Mouse (Mus musculus) kidney, adult 18-20 months (tissue): ENCODE results near the gene Tln2.
"Not testable (repeated sequence)": the region's sequence is repeated elsewhere in the genome, so short reads cannot be mapped to it uniquely, and the experiment has no call there.

ENCODE experiments used
- DNase-seq: peaks from one replicate; pipeline ENCODE4 v3.0.0; 2021

Tln2 gene

GRCm38 (mm10) chr9:67348983-67349382 lies 210.5 kb downstream of the Tln2 start:
- DNase-seq: no peak

- DNase-seq: no peak
These were observed 212.3 kb downstream of the Tln2 start for GRCm38 (mm10) chr9:67347184-67347583.

- no peak for DNase-seq
These were observed 228.2 kb downstream of the Tln2 start for GRCm38 (mm10) chr9:67331281-67331680.

- no peak for DNase-seq
These were observed 231.1 kb downstream of the Tln2 start for GRCm38 (mm10) chr9:67328451-67328850.

GRCm38 (mm10) chr9:67321886-67322285 lies 237.6 kb downstream of the Tln2 start:
- no peak for DNase-seq

GRCm38 (mm10) chr9:67315356-67315755 lies 244.1 kb downstream of the Tln2 start:
- DNase-seq: peak; percentile 55

- no peak for DNase-seq
These were observed 254.5 kb downstream of the Tln2 start for GRCm38 (mm10) chr9:67304992-67305391.

- peak; percentile 33 for DNase-seq
These were observed 255.5 kb downstream of the Tln2 start for GRCm38 (mm10) chr9:67303986-67304385.

DNA sequence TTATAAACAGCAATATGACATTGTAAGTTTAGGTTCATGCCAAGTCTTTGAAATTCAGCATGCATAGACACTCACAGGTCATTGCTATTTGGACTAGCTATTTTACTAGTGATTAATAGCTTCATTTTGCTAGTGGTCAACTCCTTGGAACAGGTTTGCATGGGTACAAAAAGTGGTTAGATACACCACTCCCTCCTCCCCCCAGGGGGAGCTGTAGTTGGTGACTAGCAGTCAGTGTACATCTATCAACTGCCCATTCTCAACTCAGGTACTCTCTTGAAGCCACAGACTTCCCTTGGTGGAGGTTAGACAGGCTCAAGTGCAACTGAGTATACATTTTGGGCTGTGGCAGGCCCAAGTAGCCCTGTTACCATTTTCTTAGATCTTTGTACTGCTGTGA lies 256.5 kb downstream of the Tln2 start:
- DNase-seq: no peak

DNA sequence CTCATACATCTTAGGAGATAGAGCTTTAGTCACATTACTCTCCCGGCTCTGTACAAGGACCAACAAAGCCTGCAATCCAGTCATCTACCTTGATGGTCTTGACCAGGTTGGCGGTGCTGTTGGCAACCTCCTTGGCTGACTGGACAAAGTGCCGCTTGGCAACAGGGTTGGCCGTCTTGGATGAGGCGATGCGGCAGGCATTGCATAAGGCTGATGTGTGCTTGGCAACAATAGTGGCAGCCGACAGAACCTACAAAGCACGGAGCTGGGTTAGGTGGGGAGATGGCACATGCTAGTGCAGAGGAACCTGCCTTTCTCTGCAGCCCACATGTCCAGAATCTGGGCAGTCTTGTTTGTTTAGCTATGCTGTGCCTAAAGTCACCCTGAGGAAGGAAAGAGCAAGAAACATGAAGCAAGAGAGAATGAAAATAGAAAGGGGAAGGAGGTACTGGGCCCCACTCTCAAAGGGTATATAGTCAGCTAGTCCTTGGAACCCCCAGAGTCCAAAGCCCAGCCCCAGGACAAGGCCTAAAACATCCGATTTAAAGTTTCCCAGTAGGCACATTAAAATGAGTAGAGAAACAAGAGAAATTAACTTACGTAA lies 257.0 kb downstream of the Tln2 start:
- DNase-seq: peak; percentile 57

GRCm38 (mm10) chr9:67301571-67301970 lies 257.9 kb downstream of the Tln2 start:
- DNase-seq: no peak

DNA sequence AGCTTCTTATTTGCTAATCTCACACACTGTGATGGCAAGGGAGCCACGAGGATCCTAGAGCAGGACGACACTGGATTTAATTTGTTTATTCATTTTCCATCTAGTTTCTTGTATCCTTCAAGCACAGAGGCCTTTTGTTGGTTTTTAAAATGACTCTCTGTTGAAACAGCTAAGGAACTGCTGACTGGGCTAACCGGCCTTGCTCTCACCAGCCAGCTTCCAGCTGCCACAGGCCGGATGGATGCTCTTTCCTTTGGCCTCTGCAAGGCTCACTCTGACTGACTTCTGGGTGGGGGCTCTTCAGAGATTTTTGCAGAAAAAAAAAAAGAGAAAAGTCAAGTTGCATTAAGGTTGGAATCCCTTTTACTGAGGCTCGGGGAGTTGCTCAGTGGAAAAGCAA lies 258.7 kb downstream of the Tln2 start:
- no peak for DNase-seq

GRCm38 (mm10) chr9:67300346-67300745 lies 259.2 kb downstream of the Tln2 start:
- DNase-seq: no peak

GRCm38 (mm10) chr9:67299164-67299563 lies 260.3 kb downstream of the Tln2 start:
- peak; percentile 68 for DNase-seq

DNA sequence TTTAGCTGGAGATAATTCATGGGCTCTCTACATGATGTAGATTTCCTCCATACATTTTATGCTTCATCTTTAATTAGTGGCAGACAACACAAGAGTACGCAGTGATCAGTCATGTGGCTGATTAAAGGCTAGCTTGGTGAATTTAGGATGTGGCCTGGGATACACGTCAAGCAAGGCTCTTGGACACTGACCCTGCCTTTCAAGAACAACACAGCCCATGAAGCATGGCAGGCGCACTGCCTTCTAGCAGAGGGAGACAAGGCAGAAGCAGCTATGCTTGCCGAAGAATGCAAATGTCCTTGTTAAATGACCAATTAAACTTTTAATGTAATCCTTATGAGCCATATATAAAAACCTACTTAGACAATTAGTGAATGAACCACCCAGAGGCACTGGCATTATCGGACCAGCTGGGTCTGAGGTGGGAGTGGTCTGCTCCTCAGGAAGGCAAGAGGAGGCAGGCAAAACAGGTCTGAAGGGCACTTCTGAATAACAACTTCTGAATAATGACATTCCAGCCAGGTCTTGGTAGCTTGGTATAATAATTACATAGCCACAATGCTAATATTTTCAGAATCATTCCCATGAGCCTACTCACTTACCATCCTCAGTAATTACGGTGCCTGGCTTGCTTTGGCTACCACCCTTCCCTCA lies 262.1 kb downstream of the Tln2 start:
- peak; percentile 55 for DNase-seq

DNA sequence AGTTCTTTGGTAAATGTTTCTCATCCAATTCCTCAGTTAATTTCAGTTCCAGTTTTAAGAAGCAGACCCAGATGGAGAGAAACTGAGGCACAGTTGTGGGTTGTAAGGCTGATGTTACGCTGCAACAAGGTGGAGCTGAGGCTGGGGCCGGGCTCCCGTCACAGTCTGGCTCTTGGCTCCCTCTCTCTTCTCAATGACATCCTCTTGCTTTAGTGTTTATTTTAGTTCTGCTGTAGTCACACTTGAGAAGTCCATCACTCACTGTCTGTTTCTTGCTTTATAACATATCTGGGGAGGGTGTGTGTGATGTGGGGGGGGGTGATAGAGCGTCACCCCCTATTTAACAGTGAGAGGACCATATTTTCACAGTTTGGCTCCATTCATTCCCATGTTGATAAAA lies 272.0 kb downstream of the Tln2 start:
- no peak for DNase-seq

- no peak for DNase-seq
These were observed 272.7 kb downstream of the Tln2 start for GRCm38 (mm10) chr9:67286801-67287200.

GRCm38 (mm10) chr9:67285544-67285943 lies 274.0 kb downstream of the Tln2 start:
- DNase-seq: no peak

GRCm38 (mm10) chr9:67281812-67282211 lies 277.7 kb downstream of the Tln2 start:
- no peak for DNase-seq

GRCm38 (mm10) chr9:67280311-67280710 lies 279.2 kb downstream of the Tln2 start:
- DNase-seq: not testable (repeated sequence)

DNA sequence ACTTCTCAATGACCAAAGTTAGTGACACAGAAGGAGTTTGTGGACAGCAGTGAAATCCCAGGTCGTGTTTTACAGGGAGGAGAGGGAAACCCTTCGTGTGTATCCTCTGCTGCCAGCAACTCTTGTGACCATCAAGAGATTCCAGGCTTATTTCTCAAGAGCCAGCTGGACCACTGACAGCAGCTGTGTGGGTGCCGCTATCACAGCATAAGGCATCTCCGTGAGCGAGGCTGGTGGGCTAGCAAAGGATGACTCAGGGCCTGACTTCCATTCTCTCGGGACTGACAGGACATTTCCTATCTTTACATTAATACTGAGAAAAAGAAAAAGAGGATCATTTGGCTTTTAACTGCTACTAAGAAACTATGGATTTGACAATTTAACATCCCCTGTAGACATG lies 283.1 kb downstream of the Tln2 start:
- DNase-seq: no peak

DNA sequence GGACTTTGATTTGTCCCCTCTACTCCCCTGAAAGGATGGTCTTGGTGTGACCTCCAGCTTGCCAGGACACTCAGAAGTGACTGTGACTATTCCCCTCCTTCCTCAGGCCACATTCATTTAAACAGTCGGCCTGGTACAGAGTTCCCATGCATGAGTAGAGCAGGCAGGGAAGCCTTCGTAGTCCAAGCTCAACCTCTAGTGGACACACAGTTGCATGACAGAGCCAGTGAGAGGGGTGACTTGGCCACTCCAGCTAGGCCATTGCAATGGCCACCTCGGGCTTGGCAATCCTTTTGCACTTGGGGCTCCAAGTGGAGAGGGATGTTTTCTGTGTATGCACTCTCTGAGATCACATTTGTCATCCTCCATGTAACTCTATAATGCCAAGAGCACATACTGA lies 285.2 kb downstream of the Tln2 start:
- DNase-seq: no peak

DNA sequence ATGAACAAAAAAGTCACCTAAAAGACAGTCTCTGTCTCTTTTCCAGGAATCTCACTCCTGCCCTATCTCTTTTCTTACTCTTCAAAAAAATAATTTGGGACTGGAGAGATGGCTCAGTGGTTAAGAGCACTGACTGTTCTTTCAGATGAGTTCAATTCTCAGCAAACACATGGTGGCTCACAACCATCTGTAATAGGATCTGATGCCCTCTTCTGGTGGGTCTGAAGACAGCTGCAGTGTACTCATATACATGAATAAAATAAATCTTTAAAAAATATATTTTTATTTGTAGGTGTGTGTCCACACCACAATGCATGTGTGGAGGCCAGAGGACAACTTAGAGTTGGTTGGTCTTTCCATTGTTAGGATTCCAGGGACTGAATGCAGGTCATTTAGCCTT lies 286.1 kb downstream of the Tln2 start:
- no peak for DNase-seq

- no peak for DNase-seq
These were observed 288.8 kb downstream of the Tln2 start for GRCm38 (mm10) chr9:67270734-67271133.

DNA sequence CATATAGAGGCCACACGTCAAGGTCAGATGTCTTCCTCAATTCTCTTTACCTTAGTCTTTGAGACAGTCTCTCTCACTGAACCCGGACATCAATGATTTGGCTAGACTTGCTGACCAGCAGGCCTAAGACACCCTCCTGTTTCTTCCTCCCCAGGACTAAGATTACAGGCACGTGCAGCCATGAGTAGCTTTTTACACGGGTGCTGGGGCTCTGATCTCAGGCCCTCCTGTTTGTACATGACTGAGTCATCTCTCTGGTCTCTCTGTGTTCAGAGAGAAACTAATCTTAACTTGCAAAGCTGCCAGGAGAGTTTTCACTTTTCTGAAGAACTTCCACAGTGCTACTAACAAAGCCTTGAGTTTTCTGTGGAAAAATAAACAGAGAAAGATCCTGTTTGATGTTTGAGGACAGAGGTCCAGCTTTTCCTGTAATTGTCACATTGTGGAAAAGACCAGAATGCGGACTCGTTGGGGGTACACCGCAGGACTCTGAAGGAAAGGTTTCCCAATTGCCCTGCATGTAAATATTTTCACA lies 289.4 kb downstream of the Tln2 start:
- DNase-seq: no peak
